Mouse (Mus musculus): ENCODE measurements around the gene Cpm.

GRCm38 (mm10) chr10:117655460-117655859 lies 26.2 kb downstream of the Cpm start:
- no peak for TF ChIP-seq POLR2A (IDR thresholded peaks at IDR 0.05; ENCODE audit: extremely low read depth, insufficient read depth, low read length)
- no peak for TF ChIP-seq CTCF (IDR thresholded peaks at IDR 0.05; ENCODE audit: low read depth, low read length)

Data from liver, adult 2 months (tissue).